Mouse (Mus musculus) thymus, adult 2 months (tissue): Measurements from ENCODE around the gene Ssc4d.

Source experiments
- CTCF ChIP-seq: fragments of 200-500 bp; IDR thresholded peaks from 2 replicates; pipeline ENCODE4 v1.5.1; 2012; ENCODE audit warnings: mild to moderate bottlenecking, control low read depth, low read length, moderate library complexity, borderline replicate concordance; ENCODE audit not compliant: control insufficient read depth, poor library complexity, insufficient read depth; ENCODE audit errors: extremely low read depth
- POLR2A ChIP-seq: fragments of 200-500 bp; IDR thresholded peaks from 2 replicates; pipeline ENCODE4 v1.6.1; 2012; ENCODE audit warnings: mild to moderate bottlenecking, low read length, control low read depth, moderate library complexity; ENCODE audit not compliant: control insufficient read depth, poor library complexity, insufficient read depth; ENCODE audit errors: extremely low read depth

DNA sequence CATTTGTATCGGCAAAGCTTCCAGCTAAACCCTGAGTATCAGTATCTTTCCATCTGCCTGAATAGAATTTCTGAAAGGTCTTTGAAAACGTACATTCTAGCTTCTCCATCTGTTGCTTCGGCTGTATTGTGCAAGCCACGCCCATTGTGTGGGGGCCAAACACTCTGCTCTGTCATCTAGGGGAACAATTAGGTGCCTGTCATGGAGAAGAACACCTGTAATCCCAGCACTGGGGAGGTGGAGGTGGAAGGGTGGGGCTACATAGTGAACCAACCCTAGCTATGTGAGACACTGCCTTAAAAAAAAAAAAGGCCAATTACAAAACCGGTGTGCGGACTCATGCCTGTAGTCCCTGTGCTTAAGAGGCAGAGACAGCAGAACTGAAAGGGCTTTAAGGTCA lies 31.6 kb downstream of the Ssc4d start:
- TF ChIP-seq POLR2A (no peak), CTCF (no peak)
